Mouse (Mus musculus): ENCODE measurements around the gene Nup107. TPM values are rescaled to one million over a fixed set of nuclear protein-coding genes. Genes with fewer than 3 reads are reported as not detected.
"Not testable (repeated sequence)": the region's sequence is repeated elsewhere in the genome, so short reads cannot be mapped to it uniquely, and the experiment has no call there.

Gene Nup107
- polyA plus RNA-seq, 1 experiment from 2014 or later, result 30.0 TPM

DNA sequence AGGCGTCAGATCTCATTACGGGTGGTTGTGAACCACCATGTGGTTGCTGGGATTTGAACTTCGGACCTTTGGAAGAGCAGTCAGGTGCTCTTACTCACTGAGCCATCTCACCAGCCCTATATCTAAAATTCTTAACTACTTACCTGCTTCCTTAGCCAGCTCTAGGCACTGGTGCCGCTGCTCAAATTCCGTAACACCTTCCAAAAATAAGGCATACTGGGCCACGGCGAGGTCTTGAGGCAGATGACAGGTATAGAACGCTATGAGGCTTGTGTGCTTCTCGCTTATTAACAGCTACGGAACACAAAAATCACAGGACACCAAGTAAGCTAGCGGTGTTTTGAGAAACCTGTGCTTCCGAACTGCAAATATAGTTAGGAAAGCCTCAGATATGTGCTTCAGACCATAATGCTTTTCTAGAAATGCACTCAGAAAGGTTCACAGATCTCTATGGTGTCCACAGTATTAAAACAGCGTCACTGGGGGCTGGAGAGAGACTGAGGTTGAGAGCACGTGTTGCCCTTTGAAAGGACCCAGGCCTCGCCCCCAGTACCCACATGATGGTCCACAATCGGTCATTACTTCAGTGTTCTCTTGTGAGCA lies 28.8 kb downstream of the Nup107 start:
- H3K4me1 ChIP-seq (ENCODE audit: control insufficient read depth, low read depth, low read length), result no peaks in the 10 kb centered on the region
- H3K27me3 ChIP-seq (ENCODE audit: control insufficient read depth, insufficient read depth, low read depth, low read length), result no peaks in the 10 kb centered on the region
- no peak overlapping the region for H3K27ac ChIP-seq (ENCODE audit: low read length)
- WGBS (ENCODE audit: insufficient replicate concordance), result 92% methylated on average over 16 of the region's 16 CpGs
- H3K36me3 ChIP-seq (ENCODE audit: control insufficient read depth, insufficient read depth), result peaks cover 52% of the 10 kb centered on the region
- no peak overlapping the region for H3K9ac ChIP-seq (ENCODE audit: low read depth, low read length)
- H3K4me2 ChIP-seq (ENCODE audit: low read depth, low read length), result no peak overlapping the region
- H3K4me3 ChIP-seq (ENCODE audit: low read depth, low read length), result no peak overlapping the region
- ATAC-seq (ENCODE audit: low read depth), result no peak
- no peaks in the 10 kb centered on the region for H3K9me3 ChIP-seq (replicated peaks; ENCODE audit: control insufficient read depth, low read length)

DNA sequence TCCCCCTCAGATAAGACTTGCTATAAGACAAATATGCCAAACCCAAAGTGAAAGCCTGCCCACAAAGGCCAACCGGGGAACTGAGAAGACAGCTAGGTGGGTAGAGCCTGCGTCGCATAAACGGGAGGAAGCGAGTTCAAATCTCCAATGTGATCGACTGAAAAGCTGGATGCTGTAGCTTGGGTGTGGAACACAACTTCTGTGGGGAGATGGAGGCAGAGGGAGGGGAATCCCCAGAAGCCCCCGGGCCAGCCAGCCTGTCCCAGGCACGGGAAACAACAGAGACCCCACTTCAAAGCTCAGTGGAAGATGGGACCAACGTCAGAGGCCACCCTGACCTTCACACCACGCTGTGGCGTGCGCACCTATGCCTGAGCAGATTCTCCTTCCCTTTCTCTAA lies 29.5 kb downstream of the Nup107 start:
- no peak overlapping the region for H3K4me3 ChIP-seq (ENCODE audit: low read depth, low read length)
- no peak for ATAC-seq (ENCODE audit: low read depth)
- no peak overlapping the region for H3K27ac ChIP-seq (ENCODE audit: low read length)
- no peak overlapping the region for H3K4me2 ChIP-seq (ENCODE audit: low read depth, low read length)
- no peak overlapping the region for H3K9ac ChIP-seq (ENCODE audit: low read depth, low read length)
- peaks cover 50% of the 10 kb centered on the region for H3K36me3 ChIP-seq (ENCODE audit: control insufficient read depth, insufficient read depth)
- 87% methylated on average over 12 of the region's 12 CpGs for WGBS (ENCODE audit: insufficient replicate concordance)
- H3K4me1 ChIP-seq (ENCODE audit: control insufficient read depth, low read depth, low read length), result no peaks in the 10 kb centered on the region
- H3K9me3 ChIP-seq (replicated peaks; ENCODE audit: control insufficient read depth, low read length), result no peaks in the 10 kb centered on the region
- no peaks in the 10 kb centered on the region for H3K27me3 ChIP-seq (ENCODE audit: control insufficient read depth, insufficient read depth, low read depth, low read length)

DNA sequence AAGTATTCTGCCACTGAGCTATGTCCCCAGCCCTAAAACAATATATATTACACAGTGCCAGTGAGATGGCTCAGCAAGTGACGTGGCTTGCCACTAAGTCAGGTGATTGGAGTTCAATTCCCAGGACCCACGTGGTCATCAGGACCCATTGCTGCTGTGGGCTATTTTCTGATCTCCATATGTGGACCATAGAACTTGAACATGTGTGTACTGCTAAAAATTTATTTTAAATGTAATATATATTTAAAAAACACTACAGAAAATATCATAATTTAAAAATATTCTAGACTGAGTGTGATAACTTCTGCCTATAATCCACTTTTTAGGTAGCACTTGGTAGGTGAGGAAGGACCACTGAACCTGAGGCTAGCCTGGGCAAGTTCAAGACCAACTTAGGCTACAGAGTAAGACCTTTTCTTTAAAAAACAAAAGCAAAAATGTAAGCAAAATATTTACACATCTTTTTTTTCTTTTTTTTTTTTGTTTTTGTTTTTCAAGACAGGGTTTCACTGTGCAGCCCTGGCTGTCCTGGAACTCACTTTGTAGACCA lies 30.1 kb downstream of the Nup107 start:
- H3K9me3 ChIP-seq (replicated peaks; ENCODE audit: control insufficient read depth, low read length), result no peaks in the 10 kb centered on the region
- H3K36me3 ChIP-seq (ENCODE audit: control insufficient read depth, insufficient read depth), result peaks cover 52% of the 10 kb centered on the region
- no peak overlapping the region for H3K9ac ChIP-seq (ENCODE audit: low read depth, low read length)
- H3K27ac ChIP-seq (ENCODE audit: low read length), result no peak overlapping the region
- WGBS (ENCODE audit: insufficient replicate concordance), result 73% methylated on average over 2 of the region's 2 CpGs
- H3K4me2 ChIP-seq (ENCODE audit: low read depth, low read length), result no peak overlapping the region
- H3K4me1 ChIP-seq (ENCODE audit: control insufficient read depth, low read depth, low read length), result no peaks in the 10 kb centered on the region
- no peak for ATAC-seq (ENCODE audit: low read depth)
- H3K4me3 ChIP-seq (ENCODE audit: low read depth, low read length), result no peak overlapping the region
- H3K27me3 ChIP-seq (ENCODE audit: control insufficient read depth, insufficient read depth, low read depth, low read length), result no peaks in the 10 kb centered on the region

DNA sequence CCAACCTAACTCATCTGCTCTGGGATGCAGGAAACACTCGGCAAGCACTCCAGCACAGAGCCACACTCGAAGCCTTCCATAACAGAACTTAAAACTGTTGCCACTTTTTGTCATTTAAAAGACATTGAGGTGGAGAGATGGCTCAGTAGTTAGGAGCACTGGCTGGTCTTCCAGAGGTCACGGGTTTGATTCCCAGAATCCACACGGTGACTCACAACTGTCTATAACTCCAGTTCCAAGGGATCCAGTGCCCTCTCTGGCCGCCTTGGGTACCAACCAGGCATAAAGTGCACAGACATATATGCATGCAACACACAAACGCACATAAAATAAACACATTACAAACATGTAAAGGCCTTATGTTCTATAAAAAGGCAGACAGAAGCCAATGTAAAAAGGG lies 31.0 kb downstream of the Nup107 start:
- peaks cover 59% of the 10 kb centered on the region for H3K36me3 ChIP-seq (ENCODE audit: control insufficient read depth, insufficient read depth)
- no peaks in the 10 kb centered on the region for H3K9me3 ChIP-seq (replicated peaks; ENCODE audit: control insufficient read depth, low read length)
- H3K27ac ChIP-seq (ENCODE audit: low read length), result no peak overlapping the region
- no peak overlapping the region for H3K4me3 ChIP-seq (ENCODE audit: low read depth, low read length)
- H3K9ac ChIP-seq (ENCODE audit: low read depth, low read length), result no peak overlapping the region
- H3K4me2 ChIP-seq (ENCODE audit: low read depth, low read length), result no peak overlapping the region
- ATAC-seq (ENCODE audit: low read depth), result no peak
- WGBS (ENCODE audit: insufficient replicate concordance), result 81% methylated on average over 6 of the region's 6 CpGs
- H3K4me1 ChIP-seq (ENCODE audit: control insufficient read depth, low read depth, low read length), result no peaks in the 10 kb centered on the region
- H3K27me3 ChIP-seq (ENCODE audit: control insufficient read depth, insufficient read depth, low read depth, low read length), result no peaks in the 10 kb centered on the region

DNA sequence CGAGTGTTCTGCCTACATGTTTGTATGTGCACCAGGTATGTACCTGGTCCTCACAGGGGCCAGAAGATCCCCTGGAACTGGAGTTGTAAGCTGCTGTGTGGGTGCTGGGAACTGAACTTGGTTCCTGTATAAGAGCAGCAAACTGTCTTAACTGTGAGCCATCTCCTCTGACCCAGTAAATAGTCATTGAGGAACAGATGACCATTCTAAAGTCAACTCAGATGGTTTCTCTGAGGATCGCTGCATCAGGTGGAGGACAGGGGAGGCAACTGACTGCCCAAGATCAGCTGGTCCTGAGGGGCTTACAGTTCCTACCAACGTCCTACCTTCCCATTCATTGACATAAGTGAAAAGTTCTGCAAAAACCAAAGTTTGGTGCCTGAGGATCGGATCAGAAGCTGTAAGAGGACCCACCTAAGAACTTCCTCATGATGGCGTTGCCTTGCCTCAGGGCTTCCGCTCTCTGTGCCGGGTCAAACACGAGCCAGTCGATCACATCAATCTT lies 31.6 kb downstream of the Nup107 start:
- Histone ChIP-seq H3K9ac (ENCODE audit: low read depth, low read length) (no peak overlapping the region), H3K4me2 (ENCODE audit: low read depth, low read length) (no peak overlapping the region), H3K36me3 (ENCODE audit: control insufficient read depth, insufficient read depth) (peaks cover 57% of the 10 kb centered on the region), H3K4me3 (ENCODE audit: low read depth, low read length) (no peak overlapping the region), H3K27me3 (ENCODE audit: control insufficient read depth, insufficient read depth, low read depth, low read length) (no peaks in the 10 kb centered on the region), H3K27ac (ENCODE audit: low read length) (no peak overlapping the region), H3K4me1 (ENCODE audit: control insufficient read depth, low read depth, low read length) (no peaks in the 10 kb centered on the region), H3K9me3 (replicated peaks; ENCODE audit: control insufficient read depth, low read length) (no peaks in the 10 kb centered on the region)
- no peak for ATAC-seq (ENCODE audit: low read depth)
- 89% methylated on average over 9 of the region's 9 CpGs for WGBS (ENCODE audit: insufficient replicate concordance)

DNA sequence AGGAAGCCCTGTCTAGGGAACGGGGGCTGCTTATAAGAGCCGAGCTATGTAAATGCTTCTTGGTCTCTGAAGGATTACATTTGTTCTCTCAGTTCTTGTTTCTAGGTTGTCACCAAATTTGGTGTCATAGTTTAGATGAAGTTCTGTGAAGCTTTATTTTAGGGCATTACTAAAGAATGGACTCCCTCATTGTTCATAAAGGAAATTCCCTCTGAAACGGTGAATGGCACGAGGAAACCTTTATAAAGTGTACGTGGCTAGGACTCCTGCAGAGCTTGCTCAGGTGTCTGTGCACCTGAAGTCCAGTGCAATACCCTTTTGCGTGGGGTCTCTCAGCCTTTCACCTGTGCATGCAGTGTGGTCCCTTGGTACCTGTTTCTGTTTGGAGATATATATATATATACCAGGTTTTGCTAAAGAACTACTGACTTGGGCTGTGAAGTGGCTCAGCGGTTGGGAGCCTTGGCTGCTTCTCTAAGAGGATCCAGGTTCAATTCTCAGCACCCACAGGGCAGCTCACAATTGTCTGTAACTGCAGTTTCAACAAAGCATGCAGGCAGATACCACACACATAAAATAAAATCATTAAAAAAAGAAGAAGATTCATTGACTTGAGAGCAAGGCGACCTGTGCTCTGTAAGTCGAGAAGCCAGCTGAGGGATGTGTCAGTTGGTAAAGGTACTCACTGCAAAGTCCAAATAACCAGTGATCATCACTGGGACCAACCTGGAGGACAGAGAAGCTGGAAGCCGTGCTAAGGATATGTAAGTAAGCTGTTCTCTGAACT lies 32.5 kb downstream of the Nup107 start:
- peaks cover 53% of the 10 kb centered on the region for H3K36me3 ChIP-seq (ENCODE audit: control insufficient read depth, insufficient read depth)

DNA sequence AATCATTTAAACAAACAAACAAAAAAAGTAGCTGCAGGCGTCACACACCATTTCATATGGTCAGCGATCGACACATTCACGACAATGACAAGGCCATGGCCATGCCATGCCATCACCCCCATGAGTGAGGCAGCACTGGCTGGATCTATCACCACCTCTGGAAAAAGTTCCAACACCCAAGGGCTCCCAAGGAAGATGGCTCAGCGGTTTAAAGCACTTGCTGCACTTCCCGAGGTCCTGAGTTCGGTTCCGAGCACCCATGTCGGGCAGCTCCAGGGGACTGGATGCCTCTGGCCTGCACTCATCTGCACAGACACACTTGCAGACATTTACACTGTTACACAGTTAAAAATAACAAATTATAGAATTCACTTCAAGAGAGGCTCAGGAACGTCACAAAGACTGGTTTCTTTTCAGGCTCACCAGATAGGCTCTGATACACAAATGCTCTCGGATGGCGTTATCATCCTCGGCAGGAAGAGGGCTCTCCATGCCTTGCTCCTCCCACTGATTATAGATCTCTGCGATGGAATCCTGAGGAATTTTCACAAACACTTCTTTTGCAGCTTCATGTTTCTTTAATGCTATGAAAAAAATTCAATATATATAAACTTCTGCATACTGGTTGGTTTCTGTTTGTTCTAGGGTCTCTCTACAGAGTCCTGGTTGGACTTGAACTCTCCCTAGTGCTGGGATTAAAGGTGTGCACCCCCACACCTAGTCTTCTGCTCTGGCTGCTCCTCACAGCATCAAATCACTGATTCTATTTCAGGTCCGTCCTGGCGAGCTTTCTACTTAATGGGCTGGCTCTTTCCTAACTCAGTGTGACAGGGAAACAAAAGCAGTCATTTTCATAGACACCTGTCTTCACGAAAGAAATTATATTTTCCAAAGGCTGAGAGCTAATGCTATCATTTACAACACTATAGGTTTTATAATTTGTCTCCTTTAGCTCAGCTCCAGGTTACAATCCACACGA lies 33.5 kb downstream of the Nup107 start:
- no peak overlapping the region for H3K4me3 ChIP-seq (ENCODE audit: low read depth, low read length)
- no peaks in the 10 kb centered on the region for H3K4me1 ChIP-seq (ENCODE audit: control insufficient read depth, low read depth, low read length)
- H3K9ac ChIP-seq (ENCODE audit: low read depth, low read length), result no peak overlapping the region
- no peaks in the 10 kb centered on the region for H3K9me3 ChIP-seq (replicated peaks; ENCODE audit: control insufficient read depth, low read length)
- H3K27me3 ChIP-seq (ENCODE audit: control insufficient read depth, insufficient read depth, low read depth, low read length), result no peaks in the 10 kb centered on the region
- 76% methylated on average over 18 of the region's 18 CpGs for WGBS (ENCODE audit: insufficient replicate concordance)
- peaks cover 53% of the 10 kb centered on the region for H3K36me3 ChIP-seq (ENCODE audit: control insufficient read depth, insufficient read depth)
- no peak overlapping the region for H3K4me2 ChIP-seq (ENCODE audit: low read depth, low read length)
- no peak for ATAC-seq (ENCODE audit: low read depth)
- H3K27ac ChIP-seq (ENCODE audit: low read length), result no peak overlapping the region

More for the DNA sequence above, 32.5 kb downstream of the Nup107 start:
- H3K9ac ChIP-seq (ENCODE audit: low read depth, low read length), result no peak overlapping the region
- no peaks in the 10 kb centered on the region for H3K9me3 ChIP-seq (replicated peaks; ENCODE audit: control insufficient read depth, low read length)
- H3K4me3 ChIP-seq (ENCODE audit: low read depth, low read length), result no peak overlapping the region
- no peak overlapping the region for H3K4me2 ChIP-seq (ENCODE audit: low read depth, low read length)
- no peak for ATAC-seq (ENCODE audit: low read depth)
- WGBS (ENCODE audit: insufficient replicate concordance), result 86% methylated on average over 10 of the region's 10 CpGs
- H3K27me3 ChIP-seq (ENCODE audit: control insufficient read depth, insufficient read depth, low read depth, low read length), result no peaks in the 10 kb centered on the region
- no peaks in the 10 kb centered on the region for H3K4me1 ChIP-seq (ENCODE audit: control insufficient read depth, low read depth, low read length)
- no peak overlapping the region for H3K27ac ChIP-seq (ENCODE audit: low read length)

DNA sequence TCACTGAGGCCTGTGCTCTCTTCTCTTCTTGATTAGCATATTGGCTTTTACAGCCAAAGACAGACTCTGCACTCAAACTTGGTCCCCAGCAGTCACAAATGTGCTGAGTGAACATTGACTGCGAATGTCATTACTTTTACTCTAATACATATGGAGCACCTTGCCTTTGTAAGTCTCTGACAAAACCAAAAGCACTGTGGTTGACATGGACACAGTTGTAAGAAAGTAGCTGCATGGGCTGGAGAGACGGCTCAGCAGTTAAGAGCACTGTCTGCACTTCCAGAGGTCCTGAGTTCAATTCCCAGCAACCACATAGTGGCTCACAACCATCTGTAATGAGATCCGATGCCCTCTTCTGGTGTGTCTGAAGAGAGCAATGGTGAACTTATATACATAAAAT lies 34.2 kb downstream of the Nup107 start:
- not testable (repeated sequence) for H3K27ac ChIP-seq (ENCODE audit: low read length); H3K9ac ChIP-seq (ENCODE audit: low read depth, low read length); H3K4me2 ChIP-seq (ENCODE audit: low read depth, low read length); H3K4me3 ChIP-seq (ENCODE audit: low read depth, low read length); H3K4me1 ChIP-seq (ENCODE audit: control insufficient read depth, low read depth, low read length); H3K27me3 ChIP-seq (ENCODE audit: control insufficient read depth, insufficient read depth, low read depth, low read length); H3K9me3 ChIP-seq (replicated peaks; ENCODE audit: control insufficient read depth, low read length); ATAC-seq (ENCODE audit: low read depth)
- 91% methylated on average over 3 of the region's 3 CpGs for WGBS (ENCODE audit: insufficient replicate concordance)
- H3K36me3 ChIP-seq (ENCODE audit: control insufficient read depth, insufficient read depth), result peaks cover 48% of the 10 kb centered on the region

Data from liver, embryonic 16.5 days (tissue).